Mouse (Mus musculus) neural tube, embryonic 15.5 days (tissue): ENCODE results near the gene 1700025B11Rik. TPM values are rescaled to one million over a fixed set of nuclear protein-coding genes. Genes with fewer than 3 reads are reported as not detected.

ENCODE experiments used
- ATAC-seq: fragments of 200-750 bp; cut with Nextera tagmentation; 2 replicates; pipeline ENCODE4 v1.8.0; 2017; ENCODE audit warnings: mild to moderate bottlenecking, moderate TSS enrichment, moderate library complexity; ENCODE audit not compliant: low FRiP score
- H3K27ac ChIP-seq: fragments of 300-500 bp; sonication (generic); replicated peaks from 2 replicates; pipeline ENCODE4 v1.5.1; 2015; ENCODE audit warnings: mild to moderate bottlenecking, inconsistent platforms
- H3K27me3 ChIP-seq: fragments of 300-500 bp; sonication (generic); replicated peaks from 2 replicates; pipeline ENCODE4 v1.6.1; 2015; ENCODE audit warnings: inconsistent platforms
- H3K36me3 ChIP-seq: fragments of 300-500 bp; sonication (generic); 2 replicates; pipeline ENCODE4 v1.6.1; 2015; ENCODE audit warnings: inconsistent platforms
- H3K4me1 ChIP-seq: fragments of 300-500 bp; sonication (generic); 2 replicates; pipeline ENCODE4 v1.6.1; 2015; ENCODE audit warnings: inconsistent platforms
- H3K4me2 ChIP-seq: fragments of 300-500 bp; sonication (generic); 2 replicates; pipeline ENCODE4 v1.6.1; 2015; ENCODE audit warnings: inconsistent platforms, mild to moderate bottlenecking, moderate library complexity
- H3K4me3 ChIP-seq: fragments of 300-500 bp; sonication (generic); replicated peaks from 2 replicates; pipeline ENCODE4 v1.5.1; 2015; ENCODE audit warnings: mild to moderate bottlenecking, inconsistent platforms
- H3K9ac ChIP-seq: fragments of 300-500 bp; sonication (generic); replicated peaks from 2 replicates; pipeline ENCODE4 v1.6.1; 2015; ENCODE audit warnings: mild to moderate bottlenecking, inconsistent platforms
- H3K9me3 ChIP-seq: fragments of 300-500 bp; sonication (generic); replicated peaks from 2 replicates; pipeline ENCODE4 v1.6.1; 2016; ENCODE audit warnings: inconsistent platforms
- WGBS: fragments of 180-500 bp; shearing (Covaris S2); methylation state at CpG from one replicate; pipeline ENCODE4 v1.1.7; 2015; ENCODE audit warnings: mixed read lengths; 5-methylcytosine and 5-hydroxymethylcytosine counted together
- polyA plus RNA-seq: library from polyadenylated mRNA; unstranded; fragments of >200 nt; fragmentation: Nextera tagmentation; extraction: Ambion mirVana; gene quantifications from 2 replicates; pipeline ENCODE4 v1.2.1, GENCODE M21; 2015

Gene 1700025B11Rik
- not detected in 2 replicates for polyA plus RNA-seq

DNA sequence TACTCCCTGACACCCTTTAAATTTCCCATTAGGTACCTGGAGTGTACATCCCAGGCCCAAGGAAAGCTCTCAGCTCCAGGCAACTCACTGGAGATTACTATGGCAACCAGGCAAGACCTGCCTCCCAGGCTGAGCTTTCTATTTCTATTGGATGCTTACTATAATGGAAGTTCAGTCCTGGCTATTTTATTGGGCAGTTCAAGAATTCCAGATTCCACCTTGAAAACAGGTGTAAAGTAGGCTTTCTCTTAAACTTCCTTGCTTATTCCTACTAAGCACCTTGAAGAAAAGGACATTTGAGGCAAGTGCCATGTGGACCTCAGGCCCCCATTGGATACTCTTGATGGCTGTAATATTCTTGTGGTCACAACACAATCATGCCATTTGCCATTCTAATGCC lies at the start of gene 1700025B11Rik:
Gene 1700025B11Rik, minus strand, starts transcription at position 101 of the 400 bp plus-strand sequence.
- no peaks in the 10 kb centered on the region for H3K4me1 ChIP-seq
- H3K27ac ChIP-seq, result no peak within 1 kb of the TSS
- no peak within 1 kb of the TSS for H3K4me2 ChIP-seq
- no peak within 1 kb of the TSS for H3K9ac ChIP-seq
- no peak for ATAC-seq
- H3K36me3 ChIP-seq, result no peaks in the 10 kb centered on the region
- no peak within 1 kb of the TSS for H3K4me3 ChIP-seq
- no peaks in the 10 kb centered on the region for H3K27me3 ChIP-seq
- H3K9me3 ChIP-seq, result no peaks in the 10 kb centered on the region

DNA sequence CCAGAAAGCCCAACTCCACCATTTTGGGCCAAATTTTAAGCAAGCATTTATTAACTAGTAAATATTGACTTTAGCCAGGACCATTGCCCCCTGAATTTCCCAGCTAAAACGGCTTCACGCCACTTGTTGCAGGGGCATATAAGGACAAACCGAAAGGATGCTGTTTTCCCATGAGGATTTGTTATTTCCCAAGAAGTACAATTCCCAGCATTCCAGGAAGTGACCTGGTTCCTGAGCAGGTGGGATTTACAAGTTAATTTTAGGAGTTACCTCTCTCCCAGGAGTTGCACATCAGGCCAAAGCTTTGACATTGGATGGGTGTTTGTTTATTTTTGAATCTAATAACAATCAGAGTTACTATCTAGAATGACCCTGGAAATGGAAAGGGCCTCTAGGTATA lies 44.4 kb upstream of the 1700025B11Rik start:
- no peaks in the 10 kb centered on the region for H3K36me3 ChIP-seq
- H3K9ac ChIP-seq, result no peak overlapping the region
- no peak overlapping the region for H3K4me2 ChIP-seq
- H3K9me3 ChIP-seq, result no peaks in the 10 kb centered on the region
- 94% methylated on average over 3 of the region's 3 CpGs for WGBS
- ATAC-seq, result no peak
- H3K27ac ChIP-seq, result no peak overlapping the region
- H3K4me3 ChIP-seq, result no peak overlapping the region
- no peaks in the 10 kb centered on the region for H3K4me1 ChIP-seq
- no peaks in the 10 kb centered on the region for H3K27me3 ChIP-seq

DNA sequence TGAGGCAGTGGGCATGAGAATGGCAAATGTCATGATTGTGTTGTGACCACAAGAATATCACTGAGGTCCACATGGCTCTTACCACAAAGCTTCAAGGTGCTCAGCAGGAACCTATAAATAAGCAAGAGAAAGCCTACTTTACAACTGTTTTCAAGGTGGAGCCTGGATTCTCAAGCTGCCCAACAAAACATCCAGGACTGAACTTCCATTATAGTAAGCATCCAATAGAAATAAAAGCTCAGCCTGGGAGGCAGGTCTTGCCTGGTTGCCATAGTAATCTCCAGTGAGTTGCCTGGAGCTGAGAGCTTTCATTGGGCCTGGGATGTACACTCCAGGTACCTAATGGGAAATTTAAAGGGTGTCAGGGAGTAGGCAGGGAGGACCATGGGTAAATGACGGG lies 37.3 kb upstream of the 1700025B11Rik start, which contains the start of gene Gm36245:
Gene Gm36245, plus strand, starts transcription at position 301 of the 400 bp plus-strand sequence.
- H3K36me3 ChIP-seq, result no peaks in the 10 kb centered on the region
- no peaks in the 10 kb centered on the region for H3K9me3 ChIP-seq
- no peak within 1 kb of the TSS for H3K4me2 ChIP-seq
- no peaks in the 10 kb centered on the region for H3K27me3 ChIP-seq
- H3K4me1 ChIP-seq, result no peaks in the 10 kb centered on the region
- no peak within 1 kb of the TSS for H3K4me3 ChIP-seq
- WGBS, result 75% methylated on average over 1 of the region's 1 CpGs
- H3K27ac ChIP-seq, result no peak within 1 kb of the TSS
- ATAC-seq, result no peak
- H3K9ac ChIP-seq, result no peak within 1 kb of the TSS

DNA sequence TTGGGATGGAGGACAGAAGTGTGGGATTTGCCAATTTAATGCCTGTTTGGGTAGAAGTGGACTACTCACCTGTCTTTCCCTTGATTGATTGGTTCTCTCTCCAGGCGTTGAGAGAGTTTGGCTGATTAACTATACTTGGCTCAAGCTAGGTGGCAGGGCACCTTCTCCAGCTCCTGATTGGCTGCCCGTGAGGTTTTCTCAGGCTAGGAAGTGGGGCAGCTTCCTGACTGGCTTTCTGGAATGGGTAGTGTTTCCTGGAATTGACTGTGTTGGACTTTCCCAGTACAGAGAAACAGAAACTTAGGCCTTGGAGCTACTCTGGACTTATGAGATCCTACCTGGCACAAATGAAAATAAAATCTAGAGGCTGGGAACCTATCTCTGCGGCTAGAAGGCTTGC lies 36.7 kb upstream of the 1700025B11Rik start:
- H3K4me1 ChIP-seq, result no peaks in the 10 kb centered on the region
- no peak overlapping the region for H3K4me3 ChIP-seq
- H3K27me3 ChIP-seq, result no peaks in the 10 kb centered on the region
- no peak overlapping the region for H3K4me2 ChIP-seq
- H3K9ac ChIP-seq, result no peak overlapping the region
- H3K27ac ChIP-seq, result no peak overlapping the region
- 70% methylated on average over 3 of the region's 3 CpGs for WGBS
- no peaks in the 10 kb centered on the region for H3K36me3 ChIP-seq
- H3K9me3 ChIP-seq, result no peaks in the 10 kb centered on the region
- ATAC-seq, result no peak

DNA sequence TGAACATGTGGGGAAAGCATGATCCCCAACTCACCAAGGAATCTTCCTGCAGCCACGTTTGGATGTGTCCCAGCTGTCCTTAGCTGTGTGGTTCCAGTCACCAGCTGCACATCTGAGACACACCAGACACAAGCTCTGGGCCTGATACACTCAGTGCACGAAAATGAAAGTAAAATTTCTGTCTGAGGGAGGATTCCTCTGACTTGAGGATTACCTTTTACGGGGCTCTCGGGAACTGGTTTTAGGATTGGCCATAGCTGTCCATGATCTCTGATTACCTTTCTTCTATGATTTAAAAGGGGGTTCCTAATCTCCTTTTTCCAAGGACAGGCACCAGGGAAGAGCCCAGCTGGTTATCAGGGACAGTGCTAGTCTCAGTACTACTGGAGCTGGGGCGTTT lies 34.3 kb upstream of the 1700025B11Rik start, which contains the start of gene Apol10b:
Gene Apol10b, minus strand, starts transcription at position 165 of the 400 bp plus-strand sequence.
- WGBS, result 70% methylated on average over 5 of the region's 5 CpGs
- Histone ChIP-seq H3K4me1 (no peaks in the 10 kb centered on the region), H3K4me3 (no peak within 1 kb of the TSS), H3K9ac (no peak within 1 kb of the TSS), H3K27me3 (no peaks in the 10 kb centered on the region), H3K36me3 (no peaks in the 10 kb centered on the region), H3K27ac (no peak within 1 kb of the TSS), H3K4me2 (no peak within 1 kb of the TSS), H3K9me3 (no peaks in the 10 kb centered on the region)
- ATAC-seq, result no peak

DNA sequence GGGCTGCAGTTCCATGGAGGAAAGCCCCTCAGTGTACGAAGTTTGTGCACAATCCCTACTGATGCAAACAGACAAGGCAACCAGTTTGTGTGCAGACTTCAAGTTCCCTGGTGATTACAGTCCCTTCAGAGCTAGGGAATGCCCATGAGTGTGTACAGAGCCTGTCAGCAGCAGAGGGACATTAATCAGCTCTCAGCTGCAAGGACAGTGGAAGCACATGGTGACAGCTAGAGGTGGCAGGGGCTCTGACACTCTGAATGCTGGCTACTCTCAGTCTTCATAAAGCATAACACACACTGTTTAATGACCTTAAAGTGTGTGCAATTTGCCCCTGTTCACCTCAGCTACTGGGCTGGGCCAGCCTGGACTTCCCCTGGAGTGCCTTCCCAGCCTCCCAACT lies 31.9 kb upstream of the 1700025B11Rik start:
- H3K27me3 ChIP-seq, result no peaks in the 10 kb centered on the region
- 78% methylated on average over 1 of the region's 1 CpGs for WGBS
- no peaks in the 10 kb centered on the region for H3K36me3 ChIP-seq
- no peaks in the 10 kb centered on the region for H3K4me1 ChIP-seq
- H3K9ac ChIP-seq, result no peak overlapping the region
- H3K9me3 ChIP-seq, result no peaks in the 10 kb centered on the region
- H3K4me3 ChIP-seq, result no peak overlapping the region
- H3K27ac ChIP-seq, result no peak overlapping the region
- no peak overlapping the region for H3K4me2 ChIP-seq
- no peak for ATAC-seq

DNA sequence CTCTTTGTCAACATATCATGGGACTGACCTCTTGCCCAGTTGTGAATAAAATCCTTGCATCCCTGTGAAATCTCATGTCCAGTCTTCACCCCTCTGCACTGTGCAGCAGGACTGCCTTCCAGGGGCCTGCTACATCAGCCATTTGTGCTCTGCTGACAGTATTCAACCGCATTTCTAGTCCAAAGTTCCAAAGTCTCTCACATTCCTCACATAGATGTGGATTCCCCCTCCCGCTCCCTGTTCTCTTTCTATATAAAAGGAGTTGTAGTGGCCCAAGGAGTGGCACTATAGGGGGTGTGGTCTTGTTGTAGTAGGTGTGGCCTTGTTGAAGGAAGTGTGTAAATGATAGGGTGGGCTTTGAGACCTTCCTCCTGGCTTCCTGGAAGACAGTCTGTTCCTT lies 29.2 kb upstream of the 1700025B11Rik start:
- Histone ChIP-seq H3K27ac (no peak overlapping the region), H3K4me1 (no peaks in the 10 kb centered on the region), H3K9ac (no peak overlapping the region), H3K4me2 (no peak overlapping the region), H3K36me3 (no peaks in the 10 kb centered on the region), H3K27me3 (no peaks in the 10 kb centered on the region), H3K9me3 (no peaks in the 10 kb centered on the region), H3K4me3 (no peak overlapping the region)
- no peak for ATAC-seq
- 76% methylated on average over 2 of the region's 2 CpGs for whole genome bisulfite sequencing

DNA sequence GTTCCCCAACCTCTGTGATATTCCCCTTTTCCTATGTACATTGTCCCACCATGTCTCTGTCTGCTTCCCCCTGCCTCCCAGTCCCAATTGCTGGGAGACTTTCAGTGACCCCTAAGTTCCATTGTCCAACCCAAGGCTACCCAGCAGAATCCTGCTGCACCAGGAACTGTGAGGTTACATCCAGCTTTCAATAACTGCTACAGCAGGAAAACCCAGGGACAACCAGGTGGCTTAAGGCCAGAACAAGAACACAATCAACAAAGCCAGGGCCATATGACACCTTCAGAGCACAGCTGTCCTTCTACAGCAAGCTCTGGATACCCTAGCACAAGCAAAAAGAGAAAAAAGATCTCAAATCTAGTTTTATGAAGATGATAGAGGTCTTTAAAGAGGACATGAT lies 27.3 kb upstream of the 1700025B11Rik start:
- Histone ChIP-seq H3K27ac (no peak overlapping the region), H3K36me3 (no peaks in the 10 kb centered on the region), H3K9ac (no peak overlapping the region), H3K4me1 (no peaks in the 10 kb centered on the region), H3K27me3 (no peaks in the 10 kb centered on the region), H3K4me2 (no peak overlapping the region), H3K9me3 (no peaks in the 10 kb centered on the region), H3K4me3 (no peak overlapping the region)
- ATAC-seq, result no peak

DNA sequence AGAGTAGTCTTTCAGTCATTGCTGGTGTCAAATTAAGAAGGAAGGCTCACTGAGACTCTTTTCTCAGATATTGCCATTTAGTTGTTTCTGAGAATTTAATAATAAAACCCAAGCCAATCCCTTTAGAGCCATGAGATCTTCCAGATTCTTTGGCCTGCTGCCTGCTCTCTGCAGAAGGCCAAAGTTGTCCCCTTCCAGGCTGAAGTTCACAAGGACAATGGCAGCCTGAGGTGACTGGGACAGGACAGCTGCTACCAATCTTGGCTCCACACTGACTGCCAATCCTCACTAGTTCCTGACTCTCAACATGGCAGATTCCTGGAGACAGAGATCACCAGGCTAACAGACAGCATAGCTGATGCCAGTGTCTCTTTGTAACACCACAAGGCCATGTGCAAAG lies 25.3 kb upstream of the 1700025B11Rik start:
- Histone ChIP-seq H3K27ac (no peak overlapping the region), H3K4me1 (no peaks in the 10 kb centered on the region), H3K4me3 (no peak overlapping the region), H3K4me2 (no peak overlapping the region), H3K36me3 (no peaks in the 10 kb centered on the region), H3K27me3 (no peaks in the 10 kb centered on the region), H3K9me3 (0 out of 2 replicates have a peak, but pooled peaks cover 3% of the 10 kb centered on the region), H3K9ac (no peak overlapping the region)
- ATAC-seq, result no peak

DNA sequence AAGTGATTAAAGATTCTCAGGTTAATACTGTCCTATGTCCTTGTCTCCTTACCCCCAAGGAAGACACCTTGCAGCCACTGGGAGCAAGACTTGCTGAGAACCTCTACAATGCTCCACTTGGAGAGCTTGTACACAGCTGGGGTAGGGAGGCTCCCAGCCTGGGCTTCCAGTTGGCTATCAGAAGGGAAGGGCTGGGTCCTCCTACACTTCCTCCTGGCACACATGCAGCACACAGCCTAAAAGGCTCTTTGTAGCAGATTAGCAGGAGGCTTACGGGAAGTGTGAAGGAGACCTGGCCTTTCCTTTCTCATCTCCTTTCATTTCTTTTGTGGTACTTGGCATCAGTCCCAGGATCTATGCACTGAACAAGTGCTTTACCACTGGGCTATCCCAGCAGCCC lies 20.0 kb upstream of the 1700025B11Rik start:
- H3K27ac ChIP-seq, result no peak overlapping the region
- H3K36me3 ChIP-seq, result no peaks in the 10 kb centered on the region
- no peaks in the 10 kb centered on the region for H3K27me3 ChIP-seq
- H3K9me3 ChIP-seq, result 0 out of 2 replicates have a peak, but pooled peaks cover 3% of the 10 kb centered on the region
- no peaks in the 10 kb centered on the region for H3K4me1 ChIP-seq
- no peak overlapping the region for H3K9ac ChIP-seq
- ATAC-seq, result no peak
- H3K4me3 ChIP-seq, result no peak overlapping the region
- H3K4me2 ChIP-seq, result no peak overlapping the region
- WGBS, result 31% methylated on average over 1 of the region's 1 CpGs

DNA sequence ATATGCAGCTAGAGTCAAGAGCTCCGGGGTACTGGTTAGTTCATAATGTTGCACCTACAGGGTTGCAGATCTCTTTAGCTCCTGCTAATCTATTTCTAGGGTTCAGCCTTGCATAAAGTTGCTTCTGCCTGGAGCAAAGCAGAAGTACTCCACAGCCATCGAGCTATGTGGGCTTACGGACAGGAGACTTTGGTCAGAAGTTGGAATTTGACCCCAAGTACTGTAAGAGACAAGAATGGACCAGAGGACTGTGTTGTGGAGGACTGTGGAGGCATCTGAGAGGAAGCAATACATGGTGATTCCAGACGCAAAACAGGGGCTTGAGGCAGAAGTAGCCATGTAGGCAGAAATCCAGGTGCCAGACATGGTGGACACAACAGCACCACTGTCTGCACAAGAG lies 17.6 kb upstream of the 1700025B11Rik start:
- Histone ChIP-seq H3K9ac (no peak overlapping the region), H3K27me3 (no peaks in the 10 kb centered on the region), H3K4me3 (no peak overlapping the region), H3K27ac (no peak overlapping the region), H3K4me1 (no peaks in the 10 kb centered on the region), H3K9me3 (0 out of 2 replicates have a peak, but pooled peaks cover 3% of the 10 kb centered on the region), H3K4me2 (no peak overlapping the region), H3K36me3 (no peaks in the 10 kb centered on the region)
- WGBS, result 96% methylated on average over 4 of the region's 4 CpGs
- ATAC-seq, result no peak

DNA sequence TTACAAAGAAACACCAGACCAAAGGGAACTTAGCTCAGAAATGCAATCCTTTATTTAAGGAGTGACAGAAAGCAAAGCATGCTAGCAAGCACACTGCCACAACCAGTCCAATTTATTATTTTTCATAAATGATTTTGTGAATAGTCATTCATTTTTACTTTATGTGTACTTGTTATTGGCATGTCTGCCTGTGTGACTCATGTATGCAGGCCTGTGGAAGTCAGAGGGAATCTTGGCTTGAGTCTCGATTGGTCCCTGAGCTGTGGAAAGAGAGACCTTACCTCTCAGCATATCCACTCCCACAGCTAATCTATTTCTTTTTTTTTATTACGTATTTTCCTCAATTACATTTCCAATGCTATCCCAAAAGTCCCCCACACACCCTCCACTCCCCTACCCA lies 17.1 kb upstream of the 1700025B11Rik start:
- 92% methylated on average over 2 of the region's 2 CpGs for WGBS
- no peak overlapping the region for H3K4me3 ChIP-seq

DNA sequence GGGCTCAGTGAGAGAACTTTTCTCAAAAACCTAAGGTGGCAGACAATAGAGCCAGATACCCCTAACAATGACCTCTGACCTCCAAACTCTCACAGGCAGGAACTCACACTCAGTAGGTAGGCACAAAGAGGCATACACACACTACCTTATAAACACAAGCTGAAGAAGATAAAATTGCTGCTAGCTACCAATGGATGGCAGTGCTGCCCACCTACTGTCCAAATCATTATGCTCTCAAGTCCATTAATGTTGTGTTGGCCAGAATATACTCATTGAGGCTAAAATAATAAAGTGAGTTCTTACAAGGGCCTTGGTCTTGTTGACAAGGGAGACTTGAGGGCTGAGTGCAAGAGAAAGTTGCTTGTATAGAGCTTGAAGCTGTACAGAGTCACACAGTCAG lies 1.5 kb upstream of the 1700025B11Rik start:
- Histone ChIP-seq H3K36me3 (no peaks in the 10 kb centered on the region), H3K4me1 (no peaks in the 10 kb centered on the region), H3K4me2 (no peak overlapping the region), H3K9ac (no peak overlapping the region), H3K27ac (no peak overlapping the region), H3K9me3 (no peaks in the 10 kb centered on the region), H3K27me3 (no peaks in the 10 kb centered on the region), H3K4me3 (no peak overlapping the region)
- no peak for ATAC-seq

More for the DNA sequence above, 17.1 kb upstream of the 1700025B11Rik start:
- Histone ChIP-seq H3K36me3 (no peaks in the 10 kb centered on the region), H3K27me3 (no peaks in the 10 kb centered on the region), H3K27ac (no peak overlapping the region), H3K4me2 (no peak overlapping the region), H3K9ac (no peak overlapping the region), H3K9me3 (0 out of 2 replicates have a peak, but pooled peaks cover 3% of the 10 kb centered on the region), H3K4me1 (no peaks in the 10 kb centered on the region)
- ATAC-seq, result no peak
